Comparison of ENCODE assay signal across 8 mouse cellular contexts in the genomic region with DNA sequence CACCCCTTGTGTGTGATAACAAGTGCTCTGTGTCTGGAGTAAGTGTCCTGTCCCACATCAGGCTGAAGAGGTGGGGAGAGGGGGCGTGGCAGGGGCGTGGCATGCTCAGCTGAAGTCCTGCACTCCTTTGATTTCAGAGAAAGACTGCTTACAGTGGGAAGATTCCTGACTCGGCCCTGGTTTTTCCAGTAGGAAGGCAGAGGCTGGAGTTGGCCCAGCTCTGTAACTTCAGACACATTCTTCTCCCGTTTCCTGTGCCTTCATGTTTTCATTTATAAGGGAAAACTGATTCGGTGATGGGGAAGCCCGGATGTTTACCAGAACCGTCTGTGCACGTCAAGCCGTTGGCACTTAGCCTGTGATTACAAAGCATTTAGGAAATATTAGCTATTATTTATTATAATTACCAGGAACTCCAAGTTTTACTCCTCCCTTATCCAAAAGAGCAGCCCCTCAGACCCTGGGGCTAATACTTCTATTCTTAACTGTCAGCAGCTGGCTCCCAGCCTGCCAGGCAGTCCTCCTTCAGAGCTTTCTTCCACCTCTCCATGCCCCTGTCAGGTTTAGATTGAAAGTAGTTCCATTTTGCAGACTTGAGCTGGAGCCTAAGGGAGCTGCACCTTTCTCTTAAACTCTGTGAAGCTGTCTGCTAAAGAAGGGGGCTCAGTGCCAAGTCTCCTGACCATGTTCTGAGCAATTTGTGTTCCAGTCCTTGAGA.
DNase-seq lines count a peak whose midpoint lies in the region; ATAC-seq and TF ChIP-seq lines count a peak whose summit lies in the region.

No protein-coding gene starts in this region.

- ATAC-seq in midbrain, postnatal 0 days (ENCODE audit: low FRiP score): no peak
- ATAC-seq in heart, embryonic 14.5 days (ENCODE audit: insufficient number of reproducible peaks, insufficient read depth, low FRiP score, low read depth): no peak
- ATAC-seq in stomach, postnatal 0 days (ENCODE audit: low FRiP score, low TSS enrichment): no peak

- H3K4me3 ChIP-seq in midbrain, embryonic 10.5 days: no peak overlapping the region
- no peak overlapping the region for H3K4me3 ChIP-seq in midbrain, postnatal 0 days (ENCODE audit: low read depth, low read length)
- no peak overlapping the region for H3K4me3 ChIP-seq in heart, embryonic 14.5 days (ENCODE audit: control insufficient read depth in 1 of 2, insufficient read depth in 1 of 2, low read depth in 1 of 2, low read length in 2 of 2)
- no peak overlapping the region for H3K4me3 ChIP-seq in stomach, postnatal 0 days (ENCODE audit: low read depth, low read length)

- WGBS in midbrain, embryonic 10.5 days: 58% methylated on average over 9 of the region's 9 CpGs
- 63% methylated on average over 9 of the region's 9 CpGs for WGBS in midbrain, postnatal 0 days
- 40% methylated on average over 9 of the region's 9 CpGs for WGBS in heart, embryonic 14.5 days
- 11% methylated on average over 9 of the region's 9 CpGs for WGBS in stomach, postnatal 0 days

- no peak overlapping the region for H3K9ac ChIP-seq in midbrain, postnatal 0 days (replicated peaks; ENCODE audit: low read length, poor library complexity, severe bottlenecking)
- H3K9ac ChIP-seq in heart, embryonic 14.5 days (ENCODE audit: low read length): peak overlapping the region; percentile 34; the same call in 1 of the 2 replicates
- no peak overlapping the region for H3K9ac ChIP-seq in stomach, postnatal 0 days (ENCODE audit: low read length)

- H3K27ac ChIP-seq in midbrain, embryonic 10.5 days (replicated peaks): 0 out of 2 replicates have a peak overlapping the region, but pooled peaks have one; percentile 23
- no peak overlapping the region for H3K27ac ChIP-seq in midbrain, postnatal 0 days (ENCODE audit: low read depth, low read length)
- peak overlapping the region; percentile 62 to 71 for H3K27ac ChIP-seq in heart, embryonic 14.5 days (replicated peaks in 1 of 2; ENCODE audit: control insufficient read depth in 1 of 2, insufficient read depth in 1 of 2, low read depth in 2 of 2, low read length in 2 of 2)
- peak overlapping the region; percentile 58 for H3K27ac ChIP-seq in stomach, postnatal 0 days (replicated peaks)

- peaks cover 5% of the 10 kb centered on the region; the same call in 1 of the 2 replicates for H3K9me3 ChIP-seq in midbrain, embryonic 10.5 days (replicated peaks)
- H3K9me3 ChIP-seq in midbrain, postnatal 0 days (ENCODE audit: low read length): no peaks in the 10 kb centered on the region
- peaks cover 10% of the 10 kb centered on the region for H3K9me3 ChIP-seq in heart, embryonic 14.5 days (ENCODE audit: control insufficient read depth, low read length)
- no peaks in the 10 kb centered on the region for H3K9me3 ChIP-seq in stomach, postnatal 0 days (ENCODE audit: control insufficient read depth, low read length)

- no peaks in the 10 kb centered on the region for H3K36me3 ChIP-seq in midbrain, embryonic 10.5 days
- no peaks in the 10 kb centered on the region for H3K36me3 ChIP-seq in midbrain, postnatal 0 days (ENCODE audit: insufficient read depth, low read length)
- H3K36me3 ChIP-seq in heart, embryonic 14.5 days (ENCODE audit: control insufficient read depth, insufficient read depth, low read length): no peaks in the 10 kb centered on the region
- no peaks in the 10 kb centered on the region for H3K36me3 ChIP-seq in stomach, postnatal 0 days (ENCODE audit: control insufficient read depth, insufficient read depth, low read length)

- no peak for TF ChIP-seq CTCF in midbrain, postnatal 0 days (IDR thresholded peaks at IDR 0.05)
- TF ChIP-seq CTCF in stomach, postnatal 0 days (IDR thresholded peaks at IDR 0.05; ENCODE audit: low read depth): no peak

- TF ChIP-seq EP300 in stomach, postnatal 0 days (optimal IDR thresholded peaks at IDR 0.05): no peak

- H3K27me3 ChIP-seq in midbrain, embryonic 10.5 days (ENCODE audit: low read depth, poor library complexity, severe bottlenecking): no peaks in the 10 kb centered on the region
- no peaks in the 10 kb centered on the region for H3K27me3 ChIP-seq in midbrain, postnatal 0 days (ENCODE audit: insufficient read depth, low read length)
- H3K27me3 ChIP-seq in heart, embryonic 14.5 days (ENCODE audit: control insufficient read depth, insufficient read depth, low read length): no peaks in the 10 kb centered on the region
- no peaks in the 10 kb centered on the region for H3K27me3 ChIP-seq in stomach, postnatal 0 days (ENCODE audit: control insufficient read depth, insufficient read depth, low read length)

- no peak overlapping the region for H3K4me2 ChIP-seq in midbrain, postnatal 0 days (ENCODE audit: low read depth, low read length, poor library complexity, severe bottlenecking)
- H3K4me2 ChIP-seq in heart, embryonic 14.5 days (ENCODE audit: low read length): 0 out of 2 replicates have a peak overlapping the region, but pooled peaks have one; percentile 11
- no peak overlapping the region for H3K4me2 ChIP-seq in stomach, postnatal 0 days (replicated peaks; ENCODE audit: low read depth)

- no peak for DNase-seq in midbrain, embryonic 10.5 days (ENCODE audit: low spot score)
- DNase-seq in midbrain, postnatal 0 days (ENCODE audit: low spot score): no peak
- peak; percentile 72 for DNase-seq in liver
- DNase-seq in stomach, postnatal 0 days (ENCODE audit: low spot score): peak; percentile 56
- no peak for DNase-seq in layer of hippocampus, adult 18-20 months (ENCODE audit: low spot score in 2 of 2)
- no peak for DNase-seq in cerebellum, postnatal 36 days
- no peak for DNase-seq in frontal cortex, postnatal 36 days (ENCODE audit: low spot score in 2 of 2)

- H3K4me1 ChIP-seq in midbrain, embryonic 10.5 days: peaks cover 18% of the 10 kb centered on the region
- no peaks in the 10 kb centered on the region for H3K4me1 ChIP-seq in midbrain, postnatal 0 days (ENCODE audit: insufficient read depth, low read length)
- peaks cover 20 to 25% of the 10 kb centered on the region in 2 experiments for H3K4me1 ChIP-seq in heart, embryonic 14.5 days (ENCODE audit: control insufficient read depth in 2 of 2, insufficient read depth in 2 of 2, low read length in 2 of 2)
- H3K4me1 ChIP-seq in stomach, postnatal 0 days (replicated peaks; ENCODE audit: control insufficient read depth, insufficient read depth): peaks cover 8% of the 10 kb centered on the region

Comparison
In these comparisons a context has a peak if more than half of its experiments do, and no peak if none do; other contexts are left out.
1. DNase-seq: peak in liver (single experiment) and stomach, postnatal 0 days (single experiment); none in midbrain, embryonic 10.5 days (single experiment), midbrain, postnatal 0 days (single experiment), layer of hippocampus, adult 18-20 months (0 of 2), cerebellum, postnatal 36 days (0 of 2) and frontal cortex, postnatal 36 days (0 of 2).